Comparison of ENCODE assay signal across 23 mouse cellular contexts in genomic region chr14:17662087-17662486, GRCm38 (mm10). TPM values are rescaled to one million over a fixed set of nuclear protein-coding genes. Genes with fewer than 3 reads are reported as not detected.
DNase-seq lines count a peak whose midpoint lies in the region; ATAC-seq lines count a peak whose summit lies in the region.
"Had no signal": no experiment of that assay in that cellular context is flagged by ENCODE, and none has a peak within 500 bp of the region (broad histone marks: within the 10 kb centered on the region; RNA-seq: fewer than 3 reads in every experiment).

No protein-coding gene starts in this region.

- no peak overlapping the region for H3K9ac ChIP-seq in embryonic facial prominence, embryonic 13.5 days
- no peak overlapping the region for H3K9ac ChIP-seq in hindbrain, embryonic 16.5 days (ENCODE audit: low read depth, low read length)
- H3K9ac ChIP-seq in hindbrain, embryonic 13.5 days = no peak overlapping the region
- no peak overlapping the region for H3K9ac ChIP-seq in liver, embryonic 16.5 days (ENCODE audit: low read depth, low read length)
- no peak overlapping the region for H3K9ac ChIP-seq in midbrain, embryonic 14.5 days (replicated peaks; ENCODE audit: low read length)
- H3K9ac ChIP-seq: limb, embryonic 13.5 days; stomach, embryonic 15.5 days had no signal

- no peaks in the 10 kb centered on the region for H3K9me3 ChIP-seq in embryonic facial prominence, embryonic 13.5 days
- no peaks in the 10 kb centered on the region for H3K9me3 ChIP-seq in embryonic facial prominence, embryonic 10.5 days
- H3K9me3 ChIP-seq in hindbrain, embryonic 16.5 days (ENCODE audit: control insufficient read depth, low read length) = no peaks in the 10 kb centered on the region
- no peaks in the 10 kb centered on the region for H3K9me3 ChIP-seq in hindbrain, embryonic 13.5 days
- H3K9me3 ChIP-seq in liver, embryonic 16.5 days (replicated peaks; ENCODE audit: control insufficient read depth, low read length) = no peaks in the 10 kb centered on the region
- H3K9me3 ChIP-seq in midbrain, embryonic 14.5 days (ENCODE audit: control insufficient read depth, low read length) = no peaks in the 10 kb centered on the region
- H3K9me3 ChIP-seq in heart, embryonic 10.5 days = no peaks in the 10 kb centered on the region
- H3K9me3 ChIP-seq: limb, embryonic 13.5 days; stomach, embryonic 15.5 days had no signal

- peaks cover 18% of the 10 kb centered on the region for H3K4me1 ChIP-seq in embryonic facial prominence, embryonic 13.5 days
- H3K4me1 ChIP-seq in embryonic facial prominence, embryonic 10.5 days = peaks cover 22% of the 10 kb centered on the region
- peaks cover 16% of the 10 kb centered on the region for H3K4me1 ChIP-seq in hindbrain, embryonic 16.5 days (ENCODE audit: control insufficient read depth, insufficient read depth, low read depth, low read length)
- peaks cover 22% of the 10 kb centered on the region for H3K4me1 ChIP-seq in hindbrain, embryonic 13.5 days (replicated peaks)
- no peaks in the 10 kb centered on the region for H3K4me1 ChIP-seq in liver, embryonic 16.5 days (ENCODE audit: control insufficient read depth, low read depth, low read length)
- H3K4me1 ChIP-seq in midbrain, embryonic 14.5 days (ENCODE audit: control insufficient read depth, insufficient read depth, low read length) = peaks cover 11% of the 10 kb centered on the region
- H3K4me1 ChIP-seq in heart, embryonic 10.5 days = 0 out of 2 replicates have a peak, but pooled peaks cover 9% of the 10 kb centered on the region

- WGBS in embryonic facial prominence, embryonic 13.5 days = 29% methylated on average over 5 of the region's 5 CpGs
- WGBS in embryonic facial prominence, embryonic 10.5 days = 34% methylated on average over 5 of the region's 5 CpGs
- 36% methylated on average over 5 of the region's 5 CpGs for WGBS in hindbrain, embryonic 16.5 days
- 46% methylated on average over 5 of the region's 5 CpGs for WGBS in hindbrain, embryonic 13.5 days
- WGBS in liver, embryonic 16.5 days (ENCODE audit: insufficient replicate concordance) = 32% methylated on average over 5 of the region's 5 CpGs
- 35% methylated on average over 5 of the region's 5 CpGs for WGBS in midbrain, embryonic 14.5 days
- 44% methylated on average over 5 of the region's 5 CpGs for WGBS in heart, embryonic 10.5 days

- H3K27me3 ChIP-seq in embryonic facial prominence, embryonic 13.5 days = peaks cover 39% of the 10 kb centered on the region
- peaks cover 46% of the 10 kb centered on the region for H3K27me3 ChIP-seq in embryonic facial prominence, embryonic 10.5 days (replicated peaks; ENCODE audit: low read depth, poor library complexity, severe bottlenecking)
- peaks cover 10% of the 10 kb centered on the region for H3K27me3 ChIP-seq in hindbrain, embryonic 16.5 days (replicated peaks; ENCODE audit: control insufficient read depth, insufficient read depth, low read length)
- peaks cover 36% of the 10 kb centered on the region for H3K27me3 ChIP-seq in hindbrain, embryonic 13.5 days
- H3K27me3 ChIP-seq in liver, embryonic 16.5 days (ENCODE audit: control insufficient read depth, insufficient read depth, low read depth, low read length) = peaks cover 28% of the 10 kb centered on the region
- 0 out of 2 replicates have a peak, but pooled peaks cover 10% of the 10 kb centered on the region for H3K27me3 ChIP-seq in midbrain, embryonic 14.5 days (ENCODE audit: control insufficient read depth, insufficient read depth, low read length)
- H3K27me3 ChIP-seq in heart, embryonic 10.5 days (ENCODE audit: insufficient read depth, poor library complexity, severe bottlenecking) = peaks cover 34% of the 10 kb centered on the region; the same call in 1 of the 2 replicates

- H3K36me3 ChIP-seq in embryonic facial prominence, embryonic 13.5 days = no peaks in the 10 kb centered on the region
- no peaks in the 10 kb centered on the region for H3K36me3 ChIP-seq in embryonic facial prominence, embryonic 10.5 days (replicated peaks)
- H3K36me3 ChIP-seq in hindbrain, embryonic 16.5 days (ENCODE audit: control insufficient read depth, insufficient read depth, low read length) = no peaks in the 10 kb centered on the region
- no peaks in the 10 kb centered on the region for H3K36me3 ChIP-seq in hindbrain, embryonic 13.5 days
- no peaks in the 10 kb centered on the region for H3K36me3 ChIP-seq in liver, embryonic 16.5 days (ENCODE audit: control insufficient read depth, insufficient read depth)
- H3K36me3 ChIP-seq in midbrain, embryonic 14.5 days (ENCODE audit: control insufficient read depth, insufficient read depth, low read length) = no peaks in the 10 kb centered on the region
- H3K36me3 ChIP-seq in heart, embryonic 10.5 days = no peaks in the 10 kb centered on the region
- H3K36me3 ChIP-seq: limb, embryonic 13.5 days; stomach, embryonic 15.5 days had no signal

- no peak overlapping the region for H3K27ac ChIP-seq in embryonic facial prominence, embryonic 13.5 days
- no peak overlapping the region for H3K27ac ChIP-seq in embryonic facial prominence, embryonic 10.5 days (replicated peaks)
- no peak overlapping the region for H3K27ac ChIP-seq in hindbrain, embryonic 16.5 days (ENCODE audit: low read depth, low read length)
- no peak overlapping the region for H3K27ac ChIP-seq in hindbrain, embryonic 13.5 days
- no peak overlapping the region for H3K27ac ChIP-seq in liver, embryonic 16.5 days (ENCODE audit: low read length)
- no peak overlapping the region for H3K27ac ChIP-seq in midbrain, embryonic 14.5 days (replicated peaks; ENCODE audit: low read depth, low read length)
- no peak overlapping the region for H3K27ac ChIP-seq in heart, embryonic 10.5 days
- H3K27ac ChIP-seq: limb, embryonic 13.5 days; stomach, embryonic 15.5 days had no signal

- no peak for DNase-seq in embryonic facial prominence, embryonic 10.5 days (ENCODE audit: low spot score)
- DNase-seq in liver = no peak
- DNase-seq in midbrain, embryonic 14.5 days = no peak
- no peak for DNase-seq in heart, embryonic 10.5 days (ENCODE audit: low spot score)
- DNase-seq: adrenal gland, adult 8-10 months; cerebellum, adult 9-10 months; gastrocnemius, postnatal 14 days; kidney, adult 2 months; kidney, postnatal 25 days; layer of hippocampus, adult 9-11 months; lung, adult 2 months; lung, postnatal 36 days; retina, postnatal 1 day; thymus, adult 18-20 months; thymus, postnatal 4 days had no signal

- H3K4me3 ChIP-seq in embryonic facial prominence, embryonic 13.5 days = no peak overlapping the region
- H3K4me3 ChIP-seq in embryonic facial prominence, embryonic 10.5 days = no peak overlapping the region
- H3K4me3 ChIP-seq in hindbrain, embryonic 16.5 days (ENCODE audit: low read length) = no peak overlapping the region; the same call in 1 of the 2 replicates
- no peak overlapping the region for H3K4me3 ChIP-seq in hindbrain, embryonic 13.5 days
- no peak overlapping the region for H3K4me3 ChIP-seq in liver, embryonic 16.5 days (ENCODE audit: low read depth, low read length)
- H3K4me3 ChIP-seq in midbrain, embryonic 14.5 days (replicated peaks; ENCODE audit: low read depth, low read length) = no peak overlapping the region
- H3K4me3 ChIP-seq in heart, embryonic 10.5 days = no peak overlapping the region

- no peak for ATAC-seq in embryonic facial prominence, embryonic 13.5 days (ENCODE audit: insufficient number of reproducible peaks, insufficient read depth, low FRiP score, low TSS enrichment, low read depth)
- no peak for ATAC-seq in hindbrain, embryonic 16.5 days
- no peak for ATAC-seq in hindbrain, embryonic 13.5 days (ENCODE audit: low FRiP score)
- ATAC-seq in liver, embryonic 16.5 days (ENCODE audit: low read depth) = no peak
- ATAC-seq in midbrain, embryonic 14.5 days (ENCODE audit: low FRiP score, low TSS enrichment) = no peak
- ATAC-seq: CD4-positive, CD25-positive, alpha-beta regulatory T cell, adult 4 months; Patski had no signal

- H3K4me2 ChIP-seq in embryonic facial prominence, embryonic 13.5 days = peak overlapping the region; percentile 99
- peak overlapping the region; percentile 96; the same call in 1 of the 2 replicates for H3K4me2 ChIP-seq in hindbrain, embryonic 16.5 days (ENCODE audit: low read length)
- no peak overlapping the region; the same call in 1 of the 2 replicates for H3K4me2 ChIP-seq in hindbrain, embryonic 13.5 days
- H3K4me2 ChIP-seq in liver, embryonic 16.5 days (ENCODE audit: low read depth, low read length) = peak overlapping the region; percentile 60; the same call in 1 of the 2 replicates
- H3K4me2 ChIP-seq in midbrain, embryonic 14.5 days (ENCODE audit: low read length) = peak overlapping the region; percentile 85

RNA-seq across cellular contexts. Expression of gene Thrb, which starts 2.0 kb away (rescaled TPM):
- polyA plus RNA-seq in embryonic facial prominence, embryonic 13.5 days (2015; fragmentation: Nextera tagmentation; extraction: Ambion mirVana) = 2.6 and 5.1 TPM in 2 replicates
- polyA plus RNA-seq in embryonic facial prominence, embryonic 10.5 days (2016; fragmentation: Nextera tagmentation; extraction: Ambion mirVana) = 1.2 and 1.5 TPM in 2 replicates
- polyA plus RNA-seq in hindbrain, embryonic 16.5 days (2015; fragmentation: Nextera tagmentation; extraction: Ambion mirVana) = 2.2 and 3.0 TPM in 2 replicates
- 0.69 and 0.92 TPM in 2 replicates for polyA plus RNA-seq in hindbrain, embryonic 13.5 days (2015; fragmentation: Nextera tagmentation; extraction: Ambion mirVana)
- polyA plus RNA-seq in liver, embryonic 16.5 days (2015; fragmentation: Nextera tagmentation; extraction: Ambion mirVana) = 4.9 and 6.0 TPM in 2 replicates
- 0.96 and 1.8 TPM in 2 replicates for polyA plus RNA-seq in midbrain, embryonic 14.5 days (2014; fragmentation: Nextera tagmentation; extraction: Ambion mirVana)
- 0.39 and 1.0 TPM in 2 replicates for polyA plus RNA-seq in heart, embryonic 10.5 days (2016; fragmentation: Nextera tagmentation; extraction: Ambion mirVana)
